Mouse (Mus musculus): ENCODE measurements around the gene Ccn5. TPM values are rescaled to one million over a fixed set of nuclear protein-coding genes. Genes with fewer than 3 reads are reported as not detected.
A peak's percentile ranks its signal among the peaks of the same experiment; 100 is the strongest.

Ccn5 gene
- polyA plus RNA-seq, 1 experiment from 2014 or later: not detected

GRCm38 (mm10) chr2:163858254-163858947, 37.7 kb downstream of the Ccn5 start:
- 14% methylated on average over 50 of the region's 50 CpGs for WGBS
- Histone ChIP-seq H3K4me1 (replicated peaks; ENCODE audit: control insufficient read depth, insufficient read depth, low read length) (no peaks in the 10 kb centered on the region), H3K27me3 (replicated peaks; ENCODE audit: control insufficient read depth, insufficient read depth, low read length) (peaks cover 50% of the 10 kb centered on the region), H3K9ac (ENCODE audit: low read depth, low read length) (no peak overlapping the region), H3K27ac (ENCODE audit: low read depth, low read length) (no peak overlapping the region), H3K9me3 (ENCODE audit: control insufficient read depth, low read length) (no peaks in the 10 kb centered on the region), H3K4me2 (0 out of 2 replicates have a peak overlapping the region, but pooled peaks have one; percentile 29), H3K36me3 (ENCODE audit: control insufficient read depth, insufficient read depth, low read length) (no peaks in the 10 kb centered on the region), H3K4me3 (ENCODE audit: low read depth, low read length) (no peak overlapping the region)
- ATAC-seq (replicated peaks; ENCODE audit: low FRiP score) (no peak), DNase-seq (ENCODE audit: low spot score) (peak; percentile 46)

- DNase-seq (ENCODE audit: low spot score) (no peak), ATAC-seq (replicated peaks; ENCODE audit: low FRiP score) (no peak)
- no peak overlapping the region for H3K27ac ChIP-seq (ENCODE audit: low read depth, low read length)
- no peaks in the 10 kb centered on the region for H3K36me3 ChIP-seq (ENCODE audit: control insufficient read depth, insufficient read depth, low read length)
- no peaks in the 10 kb centered on the region for H3K4me1 ChIP-seq (replicated peaks; ENCODE audit: control insufficient read depth, insufficient read depth, low read length)
- no peaks in the 10 kb centered on the region for H3K9me3 ChIP-seq (ENCODE audit: control insufficient read depth, low read length)
- no peak overlapping the region for H3K4me3 ChIP-seq (ENCODE audit: low read depth, low read length)
- H3K4me2 ChIP-seq: no peak overlapping the region
- H3K9ac ChIP-seq (ENCODE audit: low read depth, low read length): no peak overlapping the region
- 84% methylated on average over 5 of the region's 5 CpGs for WGBS
- peaks cover 6% of the 10 kb centered on the region for H3K27me3 ChIP-seq (replicated peaks; ENCODE audit: control insufficient read depth, insufficient read depth, low read length)
Observed at GRCm38 (mm10) chr2:163865311-163865710, 44.6 kb downstream of the Ccn5 start.

- H3K9ac ChIP-seq (ENCODE audit: low read depth, low read length): no peak overlapping the region
- ATAC-seq (replicated peaks; ENCODE audit: low FRiP score) (no peak), DNase-seq (ENCODE audit: low spot score) (no peak)
- peaks cover 3% of the 10 kb centered on the region for H3K27me3 ChIP-seq (replicated peaks; ENCODE audit: control insufficient read depth, insufficient read depth, low read length)
- H3K4me3 ChIP-seq (ENCODE audit: low read depth, low read length): no peak overlapping the region
- 78% methylated on average over 9 of the region's 9 CpGs for WGBS
- no peaks in the 10 kb centered on the region for H3K36me3 ChIP-seq (ENCODE audit: control insufficient read depth, insufficient read depth, low read length)
- no peak overlapping the region for H3K27ac ChIP-seq (ENCODE audit: low read depth, low read length)
- H3K4me1 ChIP-seq (replicated peaks; ENCODE audit: control insufficient read depth, insufficient read depth, low read length): no peaks in the 10 kb centered on the region
- no peaks in the 10 kb centered on the region for H3K9me3 ChIP-seq (ENCODE audit: control insufficient read depth, low read length)
- H3K4me2 ChIP-seq: no peak overlapping the region
Observed at GRCm38 (mm10) chr2:163866061-163866460, 45.4 kb downstream of the Ccn5 start.

- 64% methylated on average over 5 of the region's 5 CpGs for WGBS
- no peaks in the 10 kb centered on the region for H3K36me3 ChIP-seq (ENCODE audit: control insufficient read depth, insufficient read depth, low read length)
Observed at GRCm38 (mm10) chr2:163869783-163870182, 49.1 kb downstream of the Ccn5 start.

GRCm38 (mm10) chr2:163871266-163871665, 50.6 kb downstream of the Ccn5 start:
- H3K4me2 ChIP-seq: no peak overlapping the region
- 74% methylated on average over 4 of the region's 4 CpGs for WGBS
- no peaks in the 10 kb centered on the region; the same call in 1 of the 2 replicates for H3K27me3 ChIP-seq (replicated peaks; ENCODE audit: control insufficient read depth, insufficient read depth, low read length)
- no peak overlapping the region for H3K4me3 ChIP-seq (ENCODE audit: low read depth, low read length)
- H3K4me1 ChIP-seq (replicated peaks; ENCODE audit: control insufficient read depth, insufficient read depth, low read length): no peaks in the 10 kb centered on the region
- H3K36me3 ChIP-seq (ENCODE audit: control insufficient read depth, insufficient read depth, low read length): no peaks in the 10 kb centered on the region
- no peak overlapping the region for H3K27ac ChIP-seq (ENCODE audit: low read depth, low read length)
- DNase-seq (ENCODE audit: low spot score): no peak
- ATAC-seq (replicated peaks; ENCODE audit: low FRiP score): no peak
- H3K9me3 ChIP-seq (ENCODE audit: control insufficient read depth, low read length): no peaks in the 10 kb centered on the region
- H3K9ac ChIP-seq (ENCODE audit: low read depth, low read length): no peak overlapping the region

More at GRCm38 (mm10) chr2:163869783-163870182, 49.1 kb downstream of the Ccn5 start:
- Histone ChIP-seq H3K27me3 (replicated peaks; ENCODE audit: control insufficient read depth, insufficient read depth, low read length) (no peaks in the 10 kb centered on the region; the same call in 1 of the 2 replicates), H3K9ac (ENCODE audit: low read depth, low read length) (no peak overlapping the region), H3K4me1 (replicated peaks; ENCODE audit: control insufficient read depth, insufficient read depth, low read length) (no peaks in the 10 kb centered on the region), H3K27ac (ENCODE audit: low read depth, low read length) (no peak overlapping the region), H3K4me3 (ENCODE audit: low read depth, low read length) (no peak overlapping the region), H3K4me2 (no peak overlapping the region), H3K9me3 (ENCODE audit: control insufficient read depth, low read length) (no peaks in the 10 kb centered on the region)
- ATAC-seq (replicated peaks; ENCODE audit: low FRiP score) (no peak), DNase-seq (ENCODE audit: low spot score) (no peak)

- H3K4me1 ChIP-seq (replicated peaks; ENCODE audit: control insufficient read depth, insufficient read depth, low read length): no peaks in the 10 kb centered on the region
- no peak for DNase-seq (ENCODE audit: low spot score)
- H3K9ac ChIP-seq (ENCODE audit: low read depth, low read length): no peak overlapping the region
- ATAC-seq (replicated peaks; ENCODE audit: low FRiP score): no peak
- H3K4me3 ChIP-seq (ENCODE audit: low read depth, low read length): no peak overlapping the region
- WGBS: 56% methylated on average over 3 of the region's 3 CpGs
- no peak overlapping the region for H3K27ac ChIP-seq (ENCODE audit: low read depth, low read length)
- H3K9me3 ChIP-seq (ENCODE audit: control insufficient read depth, low read length): no peaks in the 10 kb centered on the region
- H3K4me2 ChIP-seq: no peak overlapping the region
- no peaks in the 10 kb centered on the region for H3K36me3 ChIP-seq (ENCODE audit: control insufficient read depth, insufficient read depth, low read length)
- no peaks in the 10 kb centered on the region; the same call in 1 of the 2 replicates for H3K27me3 ChIP-seq (replicated peaks; ENCODE audit: control insufficient read depth, insufficient read depth, low read length)
Observed at GRCm38 (mm10) chr2:163871906-163872305, 51.2 kb downstream of the Ccn5 start.

- Histone ChIP-seq H3K4me3 (ENCODE audit: low read depth, low read length) (no peak overlapping the region), H3K36me3 (ENCODE audit: control insufficient read depth, insufficient read depth, low read length) (no peaks in the 10 kb centered on the region), H3K4me1 (replicated peaks; ENCODE audit: control insufficient read depth, insufficient read depth, low read length) (no peaks in the 10 kb centered on the region), H3K4me2 (no peak overlapping the region), H3K27ac (ENCODE audit: low read depth, low read length) (no peak overlapping the region), H3K9me3 (ENCODE audit: control insufficient read depth, low read length) (no peaks in the 10 kb centered on the region), H3K9ac (ENCODE audit: low read depth, low read length) (no peak overlapping the region), H3K27me3 (replicated peaks; ENCODE audit: control insufficient read depth, insufficient read depth, low read length) (no peaks in the 10 kb centered on the region; the same call in 1 of the 2 replicates)
- ATAC-seq (replicated peaks; ENCODE audit: low FRiP score) (no peak), DNase-seq (ENCODE audit: low spot score) (no peak)
- 63% methylated on average over 5 of the region's 5 CpGs for WGBS
Observed at GRCm38 (mm10) chr2:163874877-163875276, 54.2 kb downstream of the Ccn5 start.

GRCm38 (mm10) chr2:163875484-163875883, 54.8 kb downstream of the Ccn5 start:
- H3K4me2 ChIP-seq: no peak overlapping the region
- no peak overlapping the region for H3K27ac ChIP-seq (ENCODE audit: low read depth, low read length)
- ATAC-seq (replicated peaks; ENCODE audit: low FRiP score) (no peak), DNase-seq (ENCODE audit: low spot score) (no peak)
- H3K4me3 ChIP-seq (ENCODE audit: low read depth, low read length): no peak overlapping the region
- WGBS: 69% methylated on average over 7 of the region's 7 CpGs
- H3K9ac ChIP-seq (ENCODE audit: low read depth, low read length): no peak overlapping the region
- H3K4me1 ChIP-seq (replicated peaks; ENCODE audit: control insufficient read depth, insufficient read depth, low read length): no peaks in the 10 kb centered on the region
- H3K9me3 ChIP-seq (ENCODE audit: control insufficient read depth, low read length): no peaks in the 10 kb centered on the region
- H3K27me3 ChIP-seq (replicated peaks; ENCODE audit: control insufficient read depth, insufficient read depth, low read length): no peaks in the 10 kb centered on the region
- H3K36me3 ChIP-seq (ENCODE audit: control insufficient read depth, insufficient read depth, low read length): no peaks in the 10 kb centered on the region

- 70% methylated on average over 14 of the region's 14 CpGs for WGBS
- no peak for DNase-seq (ENCODE audit: low spot score)
- H3K9ac ChIP-seq (ENCODE audit: low read depth, low read length): no peak overlapping the region
- no peak overlapping the region for H3K4me2 ChIP-seq
- ATAC-seq (replicated peaks; ENCODE audit: low FRiP score): no peak
- H3K27ac ChIP-seq (ENCODE audit: low read depth, low read length): no peak overlapping the region
- no peaks in the 10 kb centered on the region for H3K36me3 ChIP-seq (ENCODE audit: control insufficient read depth, insufficient read depth, low read length)
- no peaks in the 10 kb centered on the region for H3K9me3 ChIP-seq (ENCODE audit: control insufficient read depth, low read length)
- no peaks in the 10 kb centered on the region for H3K27me3 ChIP-seq (replicated peaks; ENCODE audit: control insufficient read depth, insufficient read depth, low read length)
- H3K4me1 ChIP-seq (replicated peaks; ENCODE audit: control insufficient read depth, insufficient read depth, low read length): no peaks in the 10 kb centered on the region
- H3K4me3 ChIP-seq (ENCODE audit: low read depth, low read length): no peak overlapping the region
Observed at GRCm38 (mm10) chr2:163876830-163877498, 56.3 kb downstream of the Ccn5 start.

Measured in liver, embryonic 11.5 days (tissue).